Mouse (Mus musculus): ENCODE measurements at regions not wholly inside any gene's neighbourhood (a gene's known extent, or its start where the extent isn't known, plus 50 kb on each side); places are given as distances from the start of the nearest gene placed in this dataset.
A peak's percentile ranks its signal among the peaks of the same experiment; 100 is the strongest.

- Histone ChIP-seq H3K27me3 (replicated peaks) (no peaks in the 10 kb centered on the region), H3K9me3 (no peaks in the 10 kb centered on the region), H3K36me3 (replicated peaks) (no peaks in the 10 kb centered on the region), H3K4me3 (no peak overlapping the region), H3K27ac (peak overlapping the region; percentile 36; the same call in 1 of the 2 replicates), H3K9ac (no peak overlapping the region), H3K4me1 (peaks cover 19% of the 10 kb centered on the region), H3K4me2 (peak overlapping the region; percentile 16)
- peak; percentile 33 for ATAC-seq (replicated peaks)
- 32% methylated on average over 5 of the region's 5 CpGs for WGBS
Measured at GRCm38 (mm10) chr2:74153247-74153850, 242.2 kb upstream of the Atp5g3 start.

GRCm38 (mm10) chr2:74152534-74153246, 241.6 kb upstream of the Atp5g3 start:
- Histone ChIP-seq H3K27ac (peak overlapping the region; percentile 36; the same call in 1 of the 2 replicates), H3K27me3 (replicated peaks) (no peaks in the 10 kb centered on the region), H3K4me1 (peaks cover 19% of the 10 kb centered on the region), H3K9me3 (no peaks in the 10 kb centered on the region), H3K4me3 (no peak overlapping the region), H3K4me2 (peak overlapping the region; percentile 16), H3K9ac (no peak overlapping the region), H3K36me3 (replicated peaks) (no peaks in the 10 kb centered on the region)
- peak; percentile 78 for ATAC-seq (replicated peaks)
- WGBS, result 21% methylated on average over 8 of the region's 8 CpGs

- Histone ChIP-seq H3K4me2 (no peak overlapping the region), H3K9ac (no peak overlapping the region), H3K9me3 (no peaks in the 10 kb centered on the region), H3K36me3 (replicated peaks) (no peaks in the 10 kb centered on the region), H3K4me3 (no peak overlapping the region), H3K27me3 (replicated peaks) (no peaks in the 10 kb centered on the region), H3K27ac (no peak overlapping the region), H3K4me1 (peaks cover 6% of the 10 kb centered on the region; the same call in 1 of the 2 replicates)
- WGBS, result 70% methylated on average over 4 of the region's 4 CpGs
- no peak for ATAC-seq (replicated peaks)
Measured at GRCm38 (mm10) chr2:74147193-74147592, 236.1 kb upstream of the Atp5g3 start.

GRCm38 (mm10) chr2:74136624-74137003, 225.5 kb upstream of the Atp5g3 start:
- Histone ChIP-seq H3K27ac (no peak overlapping the region), H3K9me3 (no peaks in the 10 kb centered on the region), H3K4me2 (0 out of 2 replicates have a peak overlapping the region, but pooled peaks have one; percentile 3), H3K4me3 (no peak overlapping the region), H3K36me3 (replicated peaks) (no peaks in the 10 kb centered on the region), H3K4me1 (peaks cover 33% of the 10 kb centered on the region), H3K9ac (no peak overlapping the region), H3K27me3 (replicated peaks) (no peaks in the 10 kb centered on the region)
- WGBS, result 13% methylated on average over 9 of the region's 9 CpGs
- ATAC-seq (replicated peaks), result peak; percentile 79

GRCm38 (mm10) chr2:74135963-74136623, 225.0 kb upstream of the Atp5g3 start:
- H3K4me2 ChIP-seq, result 0 out of 2 replicates have a peak overlapping the region, but pooled peaks have one; percentile 3
- H3K36me3 ChIP-seq (replicated peaks), result no peaks in the 10 kb centered on the region
- peaks cover 38% of the 10 kb centered on the region for H3K4me1 ChIP-seq
- 28% methylated on average over 15 of the region's 15 CpGs for WGBS
- no peaks in the 10 kb centered on the region for H3K27me3 ChIP-seq (replicated peaks)
- H3K9ac ChIP-seq, result no peak overlapping the region
- no peak overlapping the region for H3K4me3 ChIP-seq
- no peaks in the 10 kb centered on the region for H3K9me3 ChIP-seq
- H3K27ac ChIP-seq, result no peak overlapping the region
- ATAC-seq (replicated peaks), result peak; percentile 67

- Histone ChIP-seq H3K4me1 (peaks cover 42% of the 10 kb centered on the region), H3K4me2 (peak overlapping the region; percentile 64), H3K27me3 (replicated peaks) (no peaks in the 10 kb centered on the region), H3K9me3 (no peaks in the 10 kb centered on the region), H3K36me3 (replicated peaks) (no peaks in the 10 kb centered on the region), H3K4me3 (peak overlapping the region; percentile 1; the same call in 1 of the 2 replicates), H3K27ac (peak overlapping the region; percentile 84), H3K9ac (peak overlapping the region; percentile 15; the same call in 1 of the 2 replicates)
- WGBS, result 6% methylated on average over 8 of the region's 8 CpGs
- peak; percentile 73 for ATAC-seq (replicated peaks)
Measured at GRCm38 (mm10) chr2:74130141-74130588, 219.0 kb upstream of the Atp5g3 start.

- no peaks in the 10 kb centered on the region for H3K27me3 ChIP-seq (replicated peaks)
- peak overlapping the region; percentile 64 for H3K4me2 ChIP-seq
- H3K9me3 ChIP-seq, result no peaks in the 10 kb centered on the region
- peak overlapping the region; percentile 84 for H3K27ac ChIP-seq
- H3K9ac ChIP-seq, result peak overlapping the region; percentile 49
- peak overlapping the region; percentile 35 for H3K4me3 ChIP-seq
- peaks cover 34% of the 10 kb centered on the region for H3K4me1 ChIP-seq
- no peaks in the 10 kb centered on the region for H3K36me3 ChIP-seq (replicated peaks)
- peak; percentile 85 for ATAC-seq (replicated peaks)
- under 1% methylated on average over 14 of the region's 14 CpGs for WGBS
Measured at GRCm38 (mm10) chr2:74128782-74129538, 217.8 kb upstream of the Atp5g3 start.

- no peak overlapping the region for H3K4me2 ChIP-seq
Measured at GRCm38 (mm10) chr2:74127136-74127535, 216.0 kb upstream of the Atp5g3 start.

GRCm38 (mm10) chr2:74124252-74124651, 213.1 kb upstream of the Atp5g3 start:
- no peak for ATAC-seq (replicated peaks)
- H3K4me3 ChIP-seq, result no peak overlapping the region
- H3K4me1 ChIP-seq, result peaks cover 24% of the 10 kb centered on the region
- H3K27ac ChIP-seq, result no peak overlapping the region
- H3K9ac ChIP-seq, result no peak overlapping the region
- H3K9me3 ChIP-seq, result no peaks in the 10 kb centered on the region
- no peaks in the 10 kb centered on the region for H3K27me3 ChIP-seq (replicated peaks)
- no peak overlapping the region for H3K4me2 ChIP-seq
- WGBS, result 61% methylated on average over 2 of the region's 2 CpGs
- H3K36me3 ChIP-seq (replicated peaks), result no peaks in the 10 kb centered on the region

More at GRCm38 (mm10) chr2:74127136-74127535, 216.0 kb upstream of the Atp5g3 start:
- WGBS, result 92% methylated on average over 4 of the region's 4 CpGs
- H3K4me3 ChIP-seq, result no peak overlapping the region
- H3K4me1 ChIP-seq, result peaks cover 38% of the 10 kb centered on the region
- H3K36me3 ChIP-seq (replicated peaks), result no peaks in the 10 kb centered on the region
- no peaks in the 10 kb centered on the region for H3K9me3 ChIP-seq
- no peak for ATAC-seq (replicated peaks)
- no peaks in the 10 kb centered on the region for H3K27me3 ChIP-seq (replicated peaks)
- H3K27ac ChIP-seq, result no peak overlapping the region
- H3K9ac ChIP-seq, result no peak overlapping the region

- WGBS, result 21% methylated on average over 6 of the region's 6 CpGs
- Histone ChIP-seq H3K9me3 (no peaks in the 10 kb centered on the region), H3K4me3 (no peak overlapping the region), H3K27ac (no peak overlapping the region), H3K27me3 (replicated peaks) (no peaks in the 10 kb centered on the region), H3K9ac (no peak overlapping the region), H3K4me2 (no peak overlapping the region), H3K36me3 (replicated peaks) (no peaks in the 10 kb centered on the region), H3K4me1 (peaks cover 19% of the 10 kb centered on the region)
- peak; percentile 45 for ATAC-seq (replicated peaks)
Measured at GRCm38 (mm10) chr2:74123360-74124074, 212.4 kb upstream of the Atp5g3 start.

- 56% methylated on average over 2 of the region's 2 CpGs for WGBS
- no peak for ATAC-seq (replicated peaks)
- H3K27me3 ChIP-seq (replicated peaks), result no peaks in the 10 kb centered on the region
Measured at GRCm38 (mm10) chr2:74122937-74123336, 211.8 kb upstream of the Atp5g3 start.

More at GRCm38 (mm10) chr2:74122937-74123336, 211.8 kb upstream of the Atp5g3 start:
- no peak overlapping the region for H3K27ac ChIP-seq
- H3K4me2 ChIP-seq, result no peak overlapping the region
- H3K4me3 ChIP-seq, result no peak overlapping the region
- no peak overlapping the region for H3K9ac ChIP-seq
- no peaks in the 10 kb centered on the region for H3K36me3 ChIP-seq (replicated peaks)
- H3K4me1 ChIP-seq, result peaks cover 18% of the 10 kb centered on the region
- no peaks in the 10 kb centered on the region for H3K9me3 ChIP-seq
